Mouse (Mus musculus): ENCODE results near the gene Slmap.
A peak's percentile ranks its signal among the peaks of the same experiment; 100 is the strongest.
"Not testable (repeated sequence)": the region's sequence is repeated elsewhere in the genome, so short reads cannot be mapped to it uniquely, and the experiment has no call there.

Slmap gene

GRCm38 (mm10) chr14:26398508-26399160, 136.1 kb downstream of the Slmap start:
- DNase-seq (ENCODE audit: low read depth, low spot score), result no peak

DNA sequence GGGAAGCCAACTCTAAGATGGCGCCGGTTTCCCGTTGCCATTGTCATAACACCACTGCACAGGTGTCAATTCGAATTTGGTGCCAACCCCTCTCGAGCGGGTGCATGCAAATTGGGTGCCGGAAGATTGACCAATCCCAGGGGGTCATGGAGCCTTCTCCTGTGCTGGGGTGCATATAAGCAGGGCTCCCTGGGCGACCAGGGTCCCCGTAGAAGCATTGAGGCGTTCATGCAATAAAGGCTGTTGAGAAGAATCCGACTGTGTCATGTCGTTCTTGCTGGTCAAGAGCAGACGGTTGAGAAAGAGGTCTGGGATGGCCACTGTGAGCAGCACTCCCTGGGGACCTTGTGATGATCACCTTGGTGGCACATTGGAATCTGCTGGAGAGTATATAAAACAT, 142.9 kb downstream of the Slmap start:
- DNase-seq (ENCODE audit: low read depth, low spot score), result no peak

GRCm38 (mm10) chr14:26388961-26389360, 145.8 kb downstream of the Slmap start:
- DNase-seq (ENCODE audit: low read depth, low spot score), result not testable (repeated sequence)

DNA sequence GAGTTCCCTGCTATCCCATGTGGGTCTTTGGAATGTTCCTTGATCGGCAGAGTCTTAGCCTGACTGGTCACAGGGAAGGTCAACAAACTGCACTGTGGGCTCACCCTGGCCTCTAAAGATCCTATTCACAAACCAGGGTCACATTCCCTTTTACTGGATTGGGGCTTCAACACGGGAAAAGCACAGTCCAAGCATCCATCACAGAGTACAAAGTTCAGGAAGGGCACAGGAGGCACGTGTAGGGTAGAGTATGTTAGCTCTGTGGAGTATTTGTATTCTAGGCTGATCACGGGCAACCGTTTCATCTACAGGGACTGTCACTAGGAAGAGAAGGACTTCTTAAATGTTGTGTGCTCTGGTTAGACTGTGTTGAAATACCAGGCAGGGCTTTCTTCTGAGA, 147.7 kb downstream of the Slmap start:
- not testable (repeated sequence) for DNase-seq (ENCODE audit: low read depth, low spot score)

DNA sequence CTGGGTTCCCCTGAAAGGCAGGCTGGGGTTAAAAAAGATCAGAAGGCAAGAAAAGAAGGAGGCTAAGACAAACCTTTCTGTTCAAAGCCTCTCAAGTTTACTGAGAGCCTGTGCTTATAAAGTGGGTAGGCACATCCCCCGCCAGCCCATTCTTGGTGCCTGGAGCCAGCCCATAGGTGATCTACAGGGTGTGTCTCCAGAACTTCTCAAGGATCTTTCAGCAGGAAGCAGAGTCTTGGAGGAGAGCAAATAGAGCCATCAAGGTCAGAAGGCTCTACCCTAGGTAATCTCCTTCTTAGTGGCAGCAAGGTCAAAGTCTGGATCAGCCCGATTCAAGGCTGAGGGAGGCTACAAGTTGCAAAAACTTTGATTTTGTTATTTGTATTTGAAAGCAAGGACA, 149.1 kb downstream of the Slmap start:
- not testable (repeated sequence) for DNase-seq (ENCODE audit: low read depth, low spot score)

DNA sequence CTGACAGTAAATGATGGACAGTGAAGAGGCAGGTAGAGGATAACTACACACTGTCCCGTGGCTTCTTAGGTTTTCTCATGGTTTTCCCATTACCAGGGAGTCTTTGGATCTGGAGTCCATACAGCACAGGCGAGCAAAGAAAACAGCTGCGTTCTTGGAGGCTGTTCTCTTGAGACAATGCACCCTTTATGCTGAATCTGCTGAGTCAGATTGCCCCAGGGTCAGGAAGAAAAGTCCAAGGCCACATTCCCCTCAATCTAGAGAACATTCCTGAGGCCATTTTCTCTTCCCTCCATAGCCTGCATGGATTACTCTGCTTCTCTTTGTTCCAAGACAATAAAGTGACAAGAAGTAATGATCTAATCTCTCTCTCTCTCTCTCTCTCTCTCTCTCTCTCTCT, 155.7 kb downstream of the Slmap start:
- no peak for DNase-seq (ENCODE audit: low read depth, low spot score)

- DNase-seq (ENCODE audit: low read depth, low spot score), result peak; percentile 44
Observed at GRCm38 (mm10) chr14:26376652-26377051, 158.1 kb downstream of the Slmap start.

All from retina, postnatal 7 days (tissue).